Mouse (Mus musculus): Measurements from ENCODE around the gene Eef1a1. TPM values are rescaled to one million over a fixed set of nuclear protein-coding genes. Genes with fewer than 3 reads are reported as not detected.
A peak's percentile ranks its signal among the peaks of the same experiment; 100 is the strongest.
"Not testable (repeated sequence)": the region's sequence is repeated elsewhere in the genome, so short reads cannot be mapped to it uniquely, and the experiment has no call there.

The Eef1a1 gene
- polyA plus RNA-seq, 1 experiment from 2014 or later, result 3,742 TPM

DNA sequence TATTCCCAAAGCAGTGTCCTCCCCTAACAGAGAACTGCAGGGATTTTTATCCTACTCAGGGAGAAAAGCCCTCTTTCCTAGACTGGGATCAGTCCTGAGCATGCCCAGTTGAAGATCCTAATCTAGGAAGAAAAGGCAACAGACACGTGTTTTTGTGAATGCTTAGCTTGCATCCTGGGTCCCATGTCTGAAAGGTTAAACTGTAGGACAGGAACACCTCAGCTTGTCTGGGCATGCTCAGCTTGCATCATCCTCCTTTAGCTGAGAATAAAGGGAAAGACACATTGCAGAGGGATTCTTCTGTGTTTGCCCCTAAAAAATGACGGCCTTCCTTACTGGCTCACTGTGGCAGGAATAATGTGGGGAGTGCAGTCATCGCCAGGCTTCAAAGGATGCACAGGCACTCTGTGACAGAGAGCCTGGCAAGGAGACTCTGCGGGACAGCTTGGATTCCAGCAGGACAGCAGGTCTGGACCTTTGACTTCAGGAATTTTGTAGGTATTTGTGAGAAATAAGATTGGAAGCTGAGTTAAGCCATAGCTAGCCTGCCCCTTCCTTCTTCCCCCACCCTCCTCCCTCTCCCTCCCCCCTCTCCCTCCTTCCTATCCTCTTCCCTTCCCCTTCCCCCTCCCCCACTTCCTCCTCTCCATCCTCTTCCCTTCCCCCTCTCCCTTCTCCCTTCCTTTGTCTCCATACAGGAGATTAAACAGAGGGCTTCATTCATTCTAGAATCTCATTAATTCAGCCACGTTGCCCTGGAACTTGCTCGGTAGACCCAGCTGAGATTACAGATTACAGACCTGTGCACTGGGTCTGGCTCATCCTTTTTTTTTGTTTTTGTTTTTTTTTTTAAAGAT lies 14.5 kb upstream of the Eef1a1 start:
- H3K4me2 ChIP-seq (ENCODE audit: low read length), result peak overlapping the region; percentile 50
- peak; percentile 75 for ATAC-seq
- H3K9me3 ChIP-seq (ENCODE audit: control insufficient read depth, low read length), result no peaks in the 10 kb centered on the region
- H3K27me3 ChIP-seq (replicated peaks; ENCODE audit: control insufficient read depth, insufficient read depth, low read length), result no peaks in the 10 kb centered on the region
- H3K4me1 ChIP-seq (replicated peaks; ENCODE audit: control insufficient read depth, insufficient read depth, low read length), result peaks cover 19% of the 10 kb centered on the region
- 2% methylated on average over 6 of the region's 6 CpGs for WGBS
- peak overlapping the region; percentile 27 for H3K4me3 ChIP-seq (replicated peaks; ENCODE audit: low read length)
- H3K27ac ChIP-seq (ENCODE audit: low read length), result peak overlapping the region; percentile 94
- no peaks in the 10 kb centered on the region for H3K36me3 ChIP-seq (ENCODE audit: control insufficient read depth, insufficient read depth)
- peak overlapping the region; percentile 58 for H3K9ac ChIP-seq (replicated peaks; ENCODE audit: low read depth, low read length)

DNA sequence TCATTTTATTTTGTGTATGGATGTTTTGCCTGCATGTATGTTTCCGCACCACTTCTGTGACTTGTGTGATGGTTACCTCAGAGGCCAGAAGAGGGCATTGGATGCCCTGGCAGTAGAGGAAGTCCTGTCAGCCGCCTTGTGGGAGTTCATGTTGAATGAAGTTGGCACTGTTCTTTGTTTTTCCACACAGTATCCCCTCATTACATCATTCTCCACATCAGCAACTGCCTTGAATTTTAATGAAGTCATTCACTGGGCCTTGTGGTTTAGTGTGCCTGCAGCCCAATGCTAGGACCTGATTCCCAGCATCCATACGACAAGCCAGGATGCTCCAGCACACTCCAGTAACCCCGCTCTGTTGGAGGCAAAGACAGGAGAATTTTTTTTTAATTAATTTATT lies 12.3 kb upstream of the Eef1a1 start:
- ATAC-seq, result peak; percentile 43
- H3K36me3 ChIP-seq (ENCODE audit: control insufficient read depth, insufficient read depth), result no peaks in the 10 kb centered on the region
- H3K4me1 ChIP-seq (replicated peaks; ENCODE audit: control insufficient read depth, insufficient read depth, low read length), result peaks cover 19% of the 10 kb centered on the region
- H3K27me3 ChIP-seq (replicated peaks; ENCODE audit: control insufficient read depth, insufficient read depth, low read length), result no peaks in the 10 kb centered on the region
- no peak overlapping the region for H3K27ac ChIP-seq (ENCODE audit: low read length)
- H3K9me3 ChIP-seq (ENCODE audit: control insufficient read depth, low read length), result no peaks in the 10 kb centered on the region
- no peak overlapping the region for H3K4me2 ChIP-seq (ENCODE audit: low read length)
- H3K9ac ChIP-seq (replicated peaks; ENCODE audit: low read depth, low read length), result no peak overlapping the region
- no peak overlapping the region for H3K4me3 ChIP-seq (replicated peaks; ENCODE audit: low read length)
- 24% methylated on average over 4 of the region's 4 CpGs for WGBS

DNA sequence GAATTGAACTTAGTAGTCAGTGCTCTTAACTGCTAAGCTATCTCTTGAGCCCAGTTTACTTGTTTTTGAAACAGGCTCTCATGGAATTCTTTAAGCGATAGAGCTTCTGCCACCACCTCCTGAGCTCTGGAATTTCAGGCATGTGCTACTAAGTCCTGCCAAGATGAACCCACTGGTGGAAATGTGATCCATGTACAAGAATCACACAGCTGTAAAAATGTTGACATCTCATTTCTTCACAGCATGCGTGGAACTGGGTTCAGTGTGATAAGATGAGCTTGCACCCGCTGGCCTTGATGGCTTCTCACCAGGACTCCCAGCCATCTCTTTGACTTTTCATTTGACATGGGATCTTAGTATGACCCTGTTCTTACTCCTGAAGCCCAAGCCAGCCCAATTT lies 11.4 kb upstream of the Eef1a1 start:
- H3K9ac ChIP-seq (replicated peaks; ENCODE audit: low read depth, low read length), result no peak overlapping the region
- no peaks in the 10 kb centered on the region for H3K27me3 ChIP-seq (replicated peaks; ENCODE audit: control insufficient read depth, insufficient read depth, low read length)
- peaks cover 19% of the 10 kb centered on the region for H3K4me1 ChIP-seq (replicated peaks; ENCODE audit: control insufficient read depth, insufficient read depth, low read length)
- WGBS, result 84% methylated on average over 3 of the region's 3 CpGs
- H3K36me3 ChIP-seq (ENCODE audit: control insufficient read depth, insufficient read depth), result no peaks in the 10 kb centered on the region
- no peak overlapping the region for H3K4me2 ChIP-seq (ENCODE audit: low read length)
- H3K27ac ChIP-seq (ENCODE audit: low read length), result no peak overlapping the region
- no peak overlapping the region for H3K4me3 ChIP-seq (replicated peaks; ENCODE audit: low read length)
- ATAC-seq, result no peak
- H3K9me3 ChIP-seq (ENCODE audit: control insufficient read depth, low read length), result no peaks in the 10 kb centered on the region

DNA sequence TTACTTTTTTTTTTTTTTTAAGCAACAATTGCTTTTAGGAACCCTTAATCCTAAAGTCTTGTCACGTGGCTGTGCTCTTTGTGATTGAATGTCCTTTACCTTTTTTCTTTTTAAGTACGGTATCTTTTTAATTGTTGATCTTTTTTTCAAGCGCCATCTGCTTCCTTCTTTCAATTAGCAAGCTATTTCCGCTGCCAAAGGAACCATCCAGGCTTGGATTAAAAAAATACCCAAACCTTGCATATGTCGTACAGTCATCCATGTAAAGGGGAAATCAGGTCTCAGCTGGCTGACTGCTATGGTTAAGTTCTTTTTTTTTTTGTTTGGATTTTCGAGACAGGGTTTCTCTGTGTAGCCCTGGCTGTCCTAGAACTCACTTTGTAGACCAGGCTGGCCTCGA lies 4.2 kb upstream of the Eef1a1 start:
- 68% methylated on average over 7 of the region's 7 CpGs for WGBS
- H3K4me3 ChIP-seq (replicated peaks; ENCODE audit: low read length), result no peak overlapping the region
- H3K27me3 ChIP-seq (replicated peaks; ENCODE audit: control insufficient read depth, insufficient read depth, low read length), result no peaks in the 10 kb centered on the region
- 0 out of 2 replicates have a peak, but pooled peaks have one; percentile 39 for ATAC-seq
- peaks cover 5% of the 10 kb centered on the region; the same call in 1 of the 2 replicates for H3K4me1 ChIP-seq (replicated peaks; ENCODE audit: control insufficient read depth, insufficient read depth, low read length)
- H3K27ac ChIP-seq (ENCODE audit: low read length), result no peak overlapping the region
- H3K4me2 ChIP-seq (ENCODE audit: low read length), result no peak overlapping the region
- no peaks in the 10 kb centered on the region for H3K36me3 ChIP-seq (ENCODE audit: control insufficient read depth, insufficient read depth)
- no peaks in the 10 kb centered on the region for H3K9me3 ChIP-seq (ENCODE audit: control insufficient read depth, low read length)
- no peak overlapping the region for H3K9ac ChIP-seq (replicated peaks; ENCODE audit: low read depth, low read length)

DNA sequence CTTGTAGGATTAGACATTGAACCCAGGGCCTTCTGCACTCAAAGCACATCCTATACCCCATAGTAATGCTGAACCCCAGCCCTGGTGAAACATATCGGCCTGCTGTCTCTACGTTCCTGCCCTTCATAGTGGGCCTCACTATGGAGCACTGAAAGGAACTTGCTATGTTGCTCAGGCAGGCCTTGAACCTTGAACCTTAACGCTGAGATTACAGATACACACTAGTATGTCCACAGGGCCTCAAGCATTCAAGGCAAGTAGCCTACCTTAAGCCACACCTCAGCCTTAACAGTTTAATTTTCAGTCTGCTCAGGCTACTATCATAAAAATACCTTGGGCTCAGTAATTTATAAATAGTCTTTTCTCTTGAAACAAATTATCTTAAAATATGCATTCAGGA lies 3.3 kb upstream of the Eef1a1 start:
- H3K9ac ChIP-seq (replicated peaks; ENCODE audit: low read depth, low read length), result no peak overlapping the region
- no peak for ATAC-seq
- WGBS, result 96% methylated on average over 3 of the region's 3 CpGs
- no peaks in the 10 kb centered on the region for H3K27me3 ChIP-seq (replicated peaks; ENCODE audit: control insufficient read depth, insufficient read depth, low read length)
- no peaks in the 10 kb centered on the region for H3K9me3 ChIP-seq (ENCODE audit: control insufficient read depth, low read length)
- no peak overlapping the region for H3K4me3 ChIP-seq (replicated peaks; ENCODE audit: low read length)
- H3K4me1 ChIP-seq (replicated peaks; ENCODE audit: control insufficient read depth, insufficient read depth, low read length), result peaks cover 5% of the 10 kb centered on the region; the same call in 1 of the 2 replicates
- H3K36me3 ChIP-seq (ENCODE audit: control insufficient read depth, insufficient read depth), result no peaks in the 10 kb centered on the region
- no peak overlapping the region for H3K4me2 ChIP-seq (ENCODE audit: low read length)
- H3K27ac ChIP-seq (ENCODE audit: low read length), result no peak overlapping the region

DNA sequence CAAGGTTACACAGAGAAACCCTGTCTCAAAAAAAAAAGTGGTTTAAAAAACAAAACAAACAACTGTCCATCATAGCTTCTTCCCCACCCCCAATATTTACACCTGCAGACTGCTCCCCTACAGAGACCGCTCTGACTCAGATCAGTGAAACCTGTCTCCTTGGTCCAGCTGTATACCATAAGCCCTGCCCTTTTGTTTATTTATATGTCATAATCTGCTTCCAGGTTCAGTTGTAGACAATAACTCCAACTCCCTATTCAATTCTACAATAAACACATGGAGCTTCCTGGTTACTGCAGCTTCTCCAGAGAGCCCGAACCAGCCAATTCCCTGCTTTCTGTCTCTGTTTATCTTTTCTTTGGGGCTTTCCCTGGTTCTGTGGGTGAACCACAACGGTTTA lies 2.2 kb upstream of the Eef1a1 start:
- Histone ChIP-seq H3K4me1 (replicated peaks; ENCODE audit: control insufficient read depth, insufficient read depth, low read length) (peaks cover 5% of the 10 kb centered on the region; the same call in 1 of the 2 replicates), H3K27ac (ENCODE audit: low read length) (no peak overlapping the region), H3K9ac (replicated peaks; ENCODE audit: low read depth, low read length) (no peak overlapping the region), H3K4me3 (replicated peaks; ENCODE audit: low read length) (no peak overlapping the region), H3K9me3 (ENCODE audit: control insufficient read depth, low read length) (no peaks in the 10 kb centered on the region), H3K4me2 (ENCODE audit: low read length) (no peak overlapping the region), H3K27me3 (replicated peaks; ENCODE audit: control insufficient read depth, insufficient read depth, low read length) (no peaks in the 10 kb centered on the region), H3K36me3 (ENCODE audit: control insufficient read depth, insufficient read depth) (no peaks in the 10 kb centered on the region)
- no peak for ATAC-seq
- WGBS, result 87% methylated on average over 3 of the region's 3 CpGs

DNA sequence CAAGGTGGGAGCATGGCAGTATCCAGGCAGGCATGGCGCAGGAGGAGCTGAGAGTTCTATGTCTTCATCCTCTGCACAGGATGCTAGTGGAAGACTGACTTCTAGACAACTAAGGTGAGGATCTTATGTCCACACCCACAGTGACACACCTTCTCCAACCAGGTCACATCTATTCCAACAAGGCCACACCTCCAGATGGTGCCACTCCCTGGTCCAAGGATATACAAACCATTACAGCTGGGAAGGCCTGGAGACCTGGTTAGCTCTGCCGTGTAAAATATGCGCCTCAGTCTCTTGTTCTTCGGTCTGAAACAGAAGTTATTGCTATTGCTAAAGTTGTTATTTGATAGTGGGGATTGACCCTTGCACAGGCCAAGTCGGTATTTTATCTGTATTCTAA lies 930 bp downstream of the Eef1a1 start:
- ATAC-seq; H3K4me2 ChIP-seq (ENCODE audit: low read length); H3K4me1 ChIP-seq (replicated peaks; ENCODE audit: control insufficient read depth, insufficient read depth, low read length); H3K9me3 ChIP-seq (ENCODE audit: control insufficient read depth, low read length); H3K27ac ChIP-seq (ENCODE audit: low read length); H3K36me3 ChIP-seq (ENCODE audit: control insufficient read depth, insufficient read depth); H3K4me3 ChIP-seq (replicated peaks; ENCODE audit: low read length); H3K9ac ChIP-seq (replicated peaks; ENCODE audit: low read depth, low read length); H3K27me3 ChIP-seq (replicated peaks; ENCODE audit: control insufficient read depth, insufficient read depth, low read length): not testable (repeated sequence)
- 94% methylated on average over 5 of the region's 5 CpGs for WGBS

DNA sequence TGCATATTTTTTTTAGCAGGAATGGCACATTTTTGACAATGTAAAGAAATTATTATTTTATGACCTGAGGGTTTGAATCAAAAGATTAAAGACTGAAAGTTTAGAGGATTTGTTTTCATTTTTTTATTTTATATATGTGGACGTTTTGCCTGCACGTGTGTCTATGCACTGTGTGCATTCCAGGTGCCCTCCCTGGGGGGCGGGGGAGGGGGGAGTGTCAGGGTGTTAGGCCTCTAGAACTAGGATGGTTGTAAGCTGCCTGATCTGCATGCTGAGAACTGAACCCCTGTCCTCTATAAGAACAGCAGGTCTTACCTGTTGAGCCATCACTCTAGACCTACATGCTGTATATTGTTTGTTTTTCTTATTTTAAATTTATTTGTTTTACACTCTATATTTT lies 4.3 kb downstream of the Eef1a1 start:
- H3K4me1 ChIP-seq (replicated peaks; ENCODE audit: control insufficient read depth, insufficient read depth, low read length), result peaks cover 12% of the 10 kb centered on the region
- no peaks in the 10 kb centered on the region for H3K36me3 ChIP-seq (ENCODE audit: control insufficient read depth, insufficient read depth)
- H3K27ac ChIP-seq (ENCODE audit: low read length), result no peak overlapping the region
- H3K9ac ChIP-seq (replicated peaks; ENCODE audit: low read depth, low read length), result no peak overlapping the region
- H3K9me3 ChIP-seq (ENCODE audit: control insufficient read depth, low read length), result no peaks in the 10 kb centered on the region
- ATAC-seq, result no peak
- H3K4me2 ChIP-seq (ENCODE audit: low read length), result no peak overlapping the region
- no peak overlapping the region for H3K4me3 ChIP-seq (replicated peaks; ENCODE audit: low read length)
- no peaks in the 10 kb centered on the region for H3K27me3 ChIP-seq (replicated peaks; ENCODE audit: control insufficient read depth, insufficient read depth, low read length)
- WGBS, result 70% methylated on average over 3 of the region's 3 CpGs

DNA sequence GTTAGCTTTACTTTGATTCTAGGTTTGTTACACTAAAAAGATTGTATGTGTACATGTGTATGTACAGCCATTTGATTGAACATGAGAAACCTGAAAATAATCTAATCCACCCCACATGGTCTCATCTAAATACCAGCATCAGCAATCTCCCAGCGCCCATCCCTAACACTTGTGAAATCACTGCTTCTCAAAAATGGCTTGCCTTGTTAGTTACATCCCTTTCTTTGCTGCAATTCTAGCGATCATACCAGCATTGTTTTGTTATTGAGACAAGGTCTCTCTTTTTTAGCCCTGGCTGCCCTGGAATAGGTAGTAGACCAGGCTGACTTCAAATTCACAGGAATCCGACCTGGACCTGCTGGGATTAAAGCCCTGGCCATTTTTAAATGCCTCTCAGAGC lies 6.6 kb downstream of the Eef1a1 start:
- peaks cover 9% of the 10 kb centered on the region for H3K36me3 ChIP-seq (ENCODE audit: control insufficient read depth, insufficient read depth)
- ATAC-seq, result no peak
- H3K9me3 ChIP-seq (ENCODE audit: control insufficient read depth, low read length), result no peaks in the 10 kb centered on the region
- peak overlapping the region; percentile 66 for H3K4me2 ChIP-seq (ENCODE audit: low read length)
- peak overlapping the region; percentile 67 for H3K4me3 ChIP-seq (replicated peaks; ENCODE audit: low read length)
- H3K9ac ChIP-seq (replicated peaks; ENCODE audit: low read depth, low read length), result peak overlapping the region; percentile 96
- no peaks in the 10 kb centered on the region for H3K27me3 ChIP-seq (replicated peaks; ENCODE audit: control insufficient read depth, insufficient read depth, low read length)
- H3K4me1 ChIP-seq (replicated peaks; ENCODE audit: control insufficient read depth, insufficient read depth, low read length), result peaks cover 24% of the 10 kb centered on the region
- 6% methylated on average over 3 of the region's 3 CpGs for WGBS
- peak overlapping the region; percentile 100 for H3K27ac ChIP-seq (ENCODE audit: low read length)
